Mouse (Mus musculus) bone marrow, adult 2 months (tissue): Measurements from ENCODE around the gene Crb1.

Source experiments
- CTCF ChIP-seq: fragments of 200-500 bp; IDR thresholded peaks from 2 replicates; pipeline ENCODE4 v1.5.1; 2011; ENCODE audit warnings: low read length, control low read depth; ENCODE audit not compliant: control insufficient read depth, insufficient read depth
- POLR2A ChIP-seq: fragments of 200-500 bp; IDR thresholded peaks from 2 replicates; pipeline ENCODE4 v1.6.1; 2011; ENCODE audit warnings: low read depth, mild to moderate bottlenecking, control low read depth, low read length, borderline replicate concordance; ENCODE audit not compliant: control insufficient read depth

GRCm38 (mm10) chr1:139153493-139153892 lies 223.4 kb downstream of the Crb1 start:
- TF ChIP-seq CTCF (no peak), POLR2A (no peak)
